Mouse (Mus musculus) central nervous system, embryonic 11.5 days (tissue): ENCODE data around the gene Ccnt2. TPM values are rescaled to one million over a fixed set of nuclear protein-coding genes. Genes with fewer than 3 reads are reported as not detected.

Experiments used
- polyA plus RNA-seq: library from polyadenylated mRNA; depleted of rRNA; stranded (reverse); fragments of >200 nt; gene quantifications from 2 replicates; pipeline ENCODE4 v1.2.3, GENCODE M21; 2012; rRNA removed

Ccnt2 gene
- 40.6 and 76.2 TPM in 2 replicates for polyA plus RNA-seq

GRCm38 (mm10) chr1:127773803-127774500, at the start of gene Ccnt2:
Gene Ccnt2, plus strand, starts transcription at chr1:127774164.

GRCm38 (mm10) chr1:127729096-127729495, 44.9 kb upstream of the Ccnt2 start, which contains the start of gene Acmsd:
Gene Acmsd, plus strand, starts transcription at chr1:127729413.

GRCm38 (mm10) chr1:127854486-127855222, 80.7 kb downstream of the Ccnt2 start, which contains the start of gene Map3k19:
Gene Map3k19, minus strand, starts transcription at chr1:127855031.

Other genes starting within 250 kb of the Ccnt2 start
- gene Tmem163, start 94.6 kb upstream of the Ccnt2 start, polyA plus RNA-seq = 24.6 and 26.8 TPM in 2 replicates
- gene Acmsd, start 44.8 kb upstream of the Ccnt2 start, polyA plus RNA-seq = 0.47 and 0.64 TPM in 2 replicates
- gene Map3k19, start 80.9 kb downstream of the Ccnt2 start, polyA plus RNA-seq = 0.06 and 0.10 TPM in 2 replicates
- gene Rab3gap1, start 94.6 kb downstream of the Ccnt2 start, polyA plus RNA-seq = 16.6 and 17.4 TPM in 2 replicates